Comparison of ENCODE assay signal across 9 mouse cellular contexts in the genomic region with DNA sequence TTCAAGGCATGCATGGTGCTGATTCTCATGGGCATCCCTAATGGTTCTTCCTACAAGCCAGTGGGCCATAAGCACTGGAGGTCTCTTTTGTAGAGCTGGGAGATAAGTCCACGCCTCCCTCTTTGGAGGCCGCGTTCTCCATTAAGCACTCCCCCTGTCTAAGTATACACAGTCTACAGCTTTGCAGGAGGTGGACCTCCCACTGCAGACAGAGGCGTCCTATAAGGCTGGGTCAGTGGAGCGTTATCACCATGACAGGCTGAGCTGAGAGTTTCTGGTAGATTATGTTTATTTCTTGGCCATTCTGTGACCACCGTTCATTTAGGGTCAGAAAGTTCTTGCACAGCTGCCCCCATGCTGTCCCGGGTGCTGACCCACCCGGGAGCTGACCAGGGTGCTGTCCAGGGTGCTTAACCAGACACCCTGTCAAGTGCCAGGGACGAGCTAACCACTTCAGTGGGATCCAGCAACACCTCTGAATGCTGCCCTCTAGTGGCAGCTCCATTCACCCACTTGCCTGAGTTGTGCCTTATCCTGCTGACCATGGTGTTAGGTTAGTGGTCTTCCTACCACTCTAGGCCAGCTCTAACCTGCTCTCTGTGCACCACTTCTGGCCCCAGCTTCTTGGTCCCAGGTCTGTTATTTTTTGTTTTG.
DNase-seq lines count a peak whose midpoint lies in the region; ATAC-seq and TF ChIP-seq lines count a peak whose summit lies in the region.
"Had no signal": no experiment of that assay in that cellular context is flagged by ENCODE, and none has a peak within 500 bp of the region (broad histone marks: within the 10 kb centered on the region; RNA-seq: fewer than 3 reads in every experiment).

No protein-coding gene starts in this region.

- TF ChIP-seq CTCF in midbrain, postnatal 0 days (IDR thresholded peaks at IDR 0.05): peak; percentile 80

- no peak overlapping the region for H3K27ac ChIP-seq in embryonic facial prominence, embryonic 10.5 days (replicated peaks)
- no peak overlapping the region for H3K27ac ChIP-seq in limb, embryonic 11.5 days (replicated peaks; ENCODE audit: low read depth, low read length)
- H3K27ac ChIP-seq in midbrain, postnatal 0 days (ENCODE audit: low read depth, low read length): no peak overlapping the region
- H3K27ac ChIP-seq in stomach, embryonic 16.5 days (ENCODE audit: low read length): no peak overlapping the region

- H3K27me3 ChIP-seq in embryonic facial prominence, embryonic 10.5 days (replicated peaks; ENCODE audit: low read depth, poor library complexity, severe bottlenecking): 0 out of 2 replicates have a peak, but pooled peaks cover 4% of the 10 kb centered on the region
- H3K27me3 ChIP-seq in limb, embryonic 11.5 days (ENCODE audit: control insufficient read depth, insufficient read depth, low read length): no peaks in the 10 kb centered on the region
- no peaks in the 10 kb centered on the region for H3K27me3 ChIP-seq in midbrain, postnatal 0 days (ENCODE audit: insufficient read depth, low read length)
- H3K27me3 ChIP-seq in stomach, embryonic 16.5 days (ENCODE audit: control insufficient read depth, insufficient read depth, low read length): no peaks in the 10 kb centered on the region
- H3K27me3 ChIP-seq: megakaryocyte, embryonic 14.5 days had no signal

- DNase-seq in CD4-positive, CD25-positive, alpha-beta regulatory T cell, adult 2 months (ENCODE audit: low read depth, low spot score): peak; percentile 15
- DNase-seq in embryonic facial prominence, embryonic 10.5 days (ENCODE audit: low spot score): peak; percentile 91
- peak; percentile 30 for DNase-seq in heart, adult 8-10 months (ENCODE audit: low spot score)
- DNase-seq in kidney, adult 9 months: peak; percentile 79
- DNase-seq in limb, embryonic 11.5 days (ENCODE audit: low spot score): peak; percentile 93
- peak; percentile 81 for DNase-seq in midbrain, postnatal 0 days (ENCODE audit: low spot score)

- no peak for ATAC-seq in CD4-positive, CD25-positive, alpha-beta regulatory T cell, adult 4 months
- peak; percentile 87 for ATAC-seq in limb, embryonic 11.5 days (ENCODE audit: insufficient number of reproducible peaks, low FRiP score, low TSS enrichment, low read depth)
- ATAC-seq in midbrain, postnatal 0 days (ENCODE audit: low FRiP score): peak; percentile 47; the same call in 1 of the 2 replicates
- peak; percentile 53; the same call in 1 of the 2 replicates for ATAC-seq in stomach, embryonic 16.5 days (ENCODE audit: insufficient read depth, low FRiP score)

- 39% methylated on average over 9 of the region's 9 CpGs for WGBS in embryonic facial prominence, embryonic 10.5 days
- 42% methylated on average over 9 of the region's 9 CpGs for WGBS in limb, embryonic 11.5 days
- WGBS in midbrain, postnatal 0 days: 40% methylated on average over 9 of the region's 9 CpGs
- WGBS in stomach, embryonic 16.5 days: 22% methylated on average over 9 of the region's 9 CpGs

- H3K4me2 ChIP-seq in limb, embryonic 11.5 days (ENCODE audit: low read depth, severe bottlenecking): no peak overlapping the region
- H3K4me2 ChIP-seq in midbrain, postnatal 0 days (ENCODE audit: low read depth, low read length, poor library complexity, severe bottlenecking): no peak overlapping the region
- H3K4me2 ChIP-seq in stomach, embryonic 16.5 days (ENCODE audit: low read depth, low read length): no peak overlapping the region

- no peaks in the 10 kb centered on the region for H3K4me1 ChIP-seq in embryonic facial prominence, embryonic 10.5 days
- H3K4me1 ChIP-seq in limb, embryonic 11.5 days (ENCODE audit: control insufficient read depth, insufficient read depth, low read length): no peaks in the 10 kb centered on the region
- H3K4me1 ChIP-seq in midbrain, postnatal 0 days (ENCODE audit: insufficient read depth, low read length): peaks cover 4% of the 10 kb centered on the region; the same call in 1 of the 2 replicates
- no peaks in the 10 kb centered on the region for H3K4me1 ChIP-seq in stomach, embryonic 16.5 days (ENCODE audit: control insufficient read depth, insufficient read depth, low read length)
- H3K4me1 ChIP-seq: megakaryocyte, embryonic 14.5 days had no signal

- no peak overlapping the region for H3K4me3 ChIP-seq in embryonic facial prominence, embryonic 10.5 days
- H3K4me3 ChIP-seq in limb, embryonic 11.5 days (ENCODE audit: low read depth, low read length): no peak overlapping the region
- H3K4me3 ChIP-seq in midbrain, postnatal 0 days (ENCODE audit: low read depth, low read length): no peak overlapping the region
- no peak overlapping the region for H3K4me3 ChIP-seq in stomach, embryonic 16.5 days (replicated peaks; ENCODE audit: low read length)
- H3K4me3 ChIP-seq: megakaryocyte, embryonic 14.5 days had no signal

- no peaks in the 10 kb centered on the region for H3K36me3 ChIP-seq in embryonic facial prominence, embryonic 10.5 days (replicated peaks)
- no peaks in the 10 kb centered on the region for H3K36me3 ChIP-seq in limb, embryonic 11.5 days (ENCODE audit: control insufficient read depth, insufficient read depth, low read length)
- no peaks in the 10 kb centered on the region for H3K36me3 ChIP-seq in midbrain, postnatal 0 days (ENCODE audit: insufficient read depth, low read length)
- no peaks in the 10 kb centered on the region for H3K36me3 ChIP-seq in stomach, embryonic 16.5 days (ENCODE audit: control insufficient read depth, insufficient read depth, low read length)

- H3K9ac ChIP-seq in limb, embryonic 11.5 days (ENCODE audit: low read length): no peak overlapping the region
- no peak overlapping the region for H3K9ac ChIP-seq in midbrain, postnatal 0 days (replicated peaks; ENCODE audit: low read length, poor library complexity, severe bottlenecking)
- H3K9ac ChIP-seq in stomach, embryonic 16.5 days (ENCODE audit: low read length): no peak overlapping the region

- no peaks in the 10 kb centered on the region for H3K9me3 ChIP-seq in embryonic facial prominence, embryonic 10.5 days
- no peaks in the 10 kb centered on the region for H3K9me3 ChIP-seq in limb, embryonic 11.5 days (ENCODE audit: control insufficient read depth, low read length)
- H3K9me3 ChIP-seq in midbrain, postnatal 0 days (ENCODE audit: low read length): no peaks in the 10 kb centered on the region
- no peaks in the 10 kb centered on the region for H3K9me3 ChIP-seq in stomach, embryonic 16.5 days (replicated peaks; ENCODE audit: control insufficient read depth, low read length)

Comparison
In these comparisons a context has a peak if more than half of its experiments do, and no peak if none do; other contexts are left out.
1. DNase-seq: peak in every context shown above with its lines; median percentile 93 in limb, embryonic 11.5 days; 91 in embryonic facial prominence, embryonic 10.5 days; 81 in midbrain, postnatal 0 days; 79 in kidney, adult 9 months; 30 in heart, adult 8-10 months; 15 in CD4-positive, CD25-positive, alpha-beta regulatory T cell, adult 2 months.